Mouse (Mus musculus) myocyte (in vitro differentiated cells): ENCODE measurements around the gene Fgd6. TPM values are rescaled to one million over a fixed set of nuclear protein-coding genes. Genes with fewer than 3 reads are reported as not detected.

Source experiments
- H3K27me3 ChIP-seq: one replicate; pipeline ENCODE4 v1.6.1; 2011; ENCODE audit not compliant: control insufficient read depth, insufficient read depth, insufficient read length
- H3K36me3 ChIP-seq: one replicate; pipeline ENCODE4 v1.6.1; 2011; ENCODE audit not compliant: control insufficient read depth, insufficient read depth
- H3K4me2 ChIP-seq: one replicate; pipeline ENCODE4 v1.6.1; 2011; ENCODE audit warnings: low read depth, control low read depth
- H3K4me3 ChIP-seq: one replicate; pipeline ENCODE4 v1.5.1; 2011; ENCODE audit warnings: mild to moderate bottlenecking, control low read depth, moderate library complexity
- H3K79me2 ChIP-seq: one replicate; pipeline ENCODE4 v1.6.1; 2011; ENCODE audit not compliant: control insufficient read depth, insufficient read depth
- H3ac ChIP-seq: one replicate; pipeline ENCODE4 v1.6.1; 2011; ENCODE audit not compliant: control insufficient read depth, insufficient read length
- CEBPB ChIP-seq: IDR thresholded peaks from 2 replicates; pipeline ENCODE4 v1.6.1; 2011; ENCODE audit warnings: mild to moderate bottlenecking, moderate library complexity; ENCODE audit not compliant: poor library complexity, insufficient read depth, severe bottlenecking
- E2F4 ChIP-seq: IDR thresholded peaks from one replicate; pipeline ENCODE4 v1.6.1; 2011; ENCODE audit warnings: mild to moderate bottlenecking, control low read depth, moderate library complexity; ENCODE audit not compliant: insufficient read depth
- MAX ChIP-seq: IDR thresholded peaks from one replicate; pipeline ENCODE4 v1.6.1; 2011; ENCODE audit warnings: low read depth, mild to moderate bottlenecking, control low read depth
- MYOD1 ChIP-seq, 3 experiments: IDR thresholded peaks; one replicate each; pipeline ENCODE4 v1.6.1; 2011; ENCODE audit warnings: control low read depth in 2 of 3, low read depth in 2 of 3, mild to moderate bottlenecking in 2 of 3, moderate library complexity in 1 of 3; ENCODE audit not compliant: insufficient read length in 2 of 3, control insufficient read depth in 1 of 3
- MYOG ChIP-seq, 3 experiments: IDR thresholded peaks; one replicate each; pipeline ENCODE4 v1.6.1; 2011; ENCODE audit warnings: control low read depth in 2 of 3, low read depth in 2 of 3, mild to moderate bottlenecking in 2 of 3; ENCODE audit not compliant: insufficient read length in 2 of 3, control insufficient read depth in 1 of 3, insufficient read depth in 1 of 3
- POLR2A ChIP-seq: IDR thresholded peaks from one replicate; pipeline ENCODE4 v1.6.1; 2011; ENCODE audit warnings: low read depth, mild to moderate bottlenecking, control low read depth, moderate library complexity; ENCODE audit not compliant: insufficient read length
- POLR2AphosphoS2 ChIP-seq: IDR thresholded peaks from one replicate; pipeline ENCODE4 v1.6.1; 2011; ENCODE audit warnings: low read depth, control low read depth; ENCODE audit not compliant: insufficient read length
- REST ChIP-seq: IDR thresholded peaks from one replicate; pipeline ENCODE4 v1.6.1; 2011; ENCODE audit warnings: mild to moderate bottlenecking, control low read depth, moderate library complexity; ENCODE audit not compliant: insufficient read depth, insufficient read length
- SRF ChIP-seq: IDR thresholded peaks from one replicate; pipeline ENCODE4 v1.6.1; 2011; ENCODE audit warnings: low read depth; ENCODE audit not compliant: control insufficient read depth, insufficient read length
- TCF12 ChIP-seq: IDR thresholded peaks from one replicate; pipeline ENCODE4 v1.6.1; 2011; ENCODE audit warnings: mild to moderate bottlenecking, control low read depth; ENCODE audit not compliant: poor library complexity, insufficient read depth, severe bottlenecking
- TCF3 ChIP-seq: IDR thresholded peaks from one replicate; pipeline ENCODE4 v1.6.1; 2011; ENCODE audit warnings: low read depth, control low read depth; ENCODE audit not compliant: insufficient read length
- USF1 ChIP-seq: IDR thresholded peaks from one replicate; pipeline ENCODE4 v1.6.1; 2011; ENCODE audit warnings: low read depth, mild to moderate bottlenecking, control low read depth, moderate library complexity
- polyA plus RNA-seq: library from polyadenylated mRNA; unstranded; fragments of >200 nt; fragmentation: generic; extraction: Trizol; gene quantifications from one replicate; pipeline ENCODE4 v1.2.1, GENCODE M21; 2012; ENCODE audit warnings: missing spikeins

Fgd6 gene
- polyA plus RNA-seq, 1 experiment = 1.7 TPM

GRCm38 (mm10) chr10:94095743-94096465 is 60.1 kb downstream of the Fgd6 start:
- Histone ChIP-seq H3K27me3 (no peaks in the 10 kb centered on the region), H3K79me2 (no peaks in the 10 kb centered on the region), H3ac (no peak overlapping the region), H3K4me2 (no peak overlapping the region), H3K36me3 (no peaks in the 10 kb centered on the region), H3K4me3 (no peak overlapping the region)
- TF ChIP-seq SRF = no peak
- TF ChIP-seq E2F4 = no peak
- TF ChIP-seq MAX = no peak
- TF ChIP-seq USF1 = no peak
- TF ChIP-seq TCF12 = no peak
- TF ChIP-seq MYOD1 (IDR thresholded peaks at IDR 0.05; ENCODE audit: control insufficient read depth in 1 of 3, insufficient read length in 2 of 3, low read depth in 2 of 3) = no peak
- no peak for TF ChIP-seq POLR2AphosphoS2
- no peak for TF ChIP-seq TCF3
- TF ChIP-seq MYOG (IDR thresholded peaks at IDR 0.05; ENCODE audit: control insufficient read depth in 1 of 3, insufficient read depth in 1 of 3, insufficient read length in 2 of 3, low read depth in 2 of 3) = no peak
- TF ChIP-seq POLR2A = no peak
- TF ChIP-seq CEBPB = no peak
- no peak for TF ChIP-seq REST

- TF ChIP-seq MAX (no peak), USF1 (no peak), MYOD1 (IDR thresholded peaks at IDR 0.05; ENCODE audit: control insufficient read depth in 1 of 3, insufficient read length in 2 of 3, low read depth in 2 of 3) (no peak), POLR2AphosphoS2 (no peak), E2F4 (no peak), REST (no peak), POLR2A (no peak), SRF (no peak), TCF12 (no peak), MYOG (IDR thresholded peaks at IDR 0.05; ENCODE audit: control insufficient read depth in 1 of 3, insufficient read depth in 1 of 3, insufficient read length in 2 of 3, low read depth in 2 of 3) (no peak), TCF3 (no peak), CEBPB (no peak)
- H3K4me2 ChIP-seq = no peak overlapping the region
- no peaks in the 10 kb centered on the region for H3K27me3 ChIP-seq
- no peaks in the 10 kb centered on the region for H3K36me3 ChIP-seq
- no peak overlapping the region for H3ac ChIP-seq
- H3K4me3 ChIP-seq = no peak overlapping the region
- no peaks in the 10 kb centered on the region for H3K79me2 ChIP-seq
Measured at GRCm38 (mm10) chr10:94097081-94097845, 61.5 kb downstream of the Fgd6 start.

- TF ChIP-seq MYOG (IDR thresholded peaks at IDR 0.05; ENCODE audit: control insufficient read depth in 1 of 3, insufficient read depth in 1 of 3, insufficient read length in 2 of 3, low read depth in 2 of 3) (no peak), USF1 (no peak), CEBPB (no peak), E2F4 (no peak), POLR2AphosphoS2 (no peak), MYOD1 (IDR thresholded peaks at IDR 0.05; ENCODE audit: control insufficient read depth in 1 of 3, insufficient read length in 2 of 3, low read depth in 2 of 3) (no peak), POLR2A (no peak)
- Histone ChIP-seq H3K36me3 (no peaks in the 10 kb centered on the region), H3K4me2 (no peak overlapping the region), H3ac (no peak overlapping the region), H3K4me3 (no peak overlapping the region), H3K27me3 (no peaks in the 10 kb centered on the region), H3K79me2 (no peaks in the 10 kb centered on the region)
Measured at GRCm38 (mm10) chr10:94098100-94098499, 62.3 kb downstream of the Fgd6 start.

- Histone ChIP-seq H3K4me3 (no peak overlapping the region), H3K4me2 (no peak overlapping the region), H3K79me2 (no peaks in the 10 kb centered on the region), H3K36me3 (no peaks in the 10 kb centered on the region), H3ac (no peak overlapping the region), H3K27me3 (no peaks in the 10 kb centered on the region)
- TF ChIP-seq CEBPB (no peak), USF1 (no peak), POLR2AphosphoS2 (no peak)
Measured at GRCm38 (mm10) chr10:94105498-94105897, 69.7 kb downstream of the Fgd6 start.

- H3ac ChIP-seq = no peak overlapping the region
- no peaks in the 10 kb centered on the region for H3K79me2 ChIP-seq
- no peak overlapping the region for H3K4me2 ChIP-seq
- no peaks in the 10 kb centered on the region for H3K27me3 ChIP-seq
- no peaks in the 10 kb centered on the region for H3K36me3 ChIP-seq
- H3K4me3 ChIP-seq = no peak overlapping the region
- TF ChIP-seq E2F4 (no peak), MYOD1 (IDR thresholded peaks at IDR 0.05; ENCODE audit: control insufficient read depth in 1 of 3, insufficient read length in 2 of 3, low read depth in 2 of 3) (no peak), MAX (no peak), CEBPB (no peak), SRF (no peak), MYOG (IDR thresholded peaks at IDR 0.05; ENCODE audit: control insufficient read depth in 1 of 3, insufficient read depth in 1 of 3, insufficient read length in 2 of 3, low read depth in 2 of 3) (no peak), TCF12 (no peak)
Measured at GRCm38 (mm10) chr10:94107168-94107567, 71.4 kb downstream of the Fgd6 start.
